Mouse (Mus musculus) kidney, postnatal 36 days (tissue): Measurements from ENCODE around the gene Ube2j2.

ENCODE experiments used
- DNase-seq, 2 experiments: peaks; one replicate each; pipeline ENCODE4 v3.0.0; 2021 to 2022; ENCODE audit warnings: mixed read lengths in 2 of 2

Ube2j2 gene

GRCm38 (mm10) chr4:155943534-155944249, at the start of gene Ube2j2:
Gene Ube2j2, plus strand, starts transcription at chr4:155943831.
- DNase-seq, result peak; percentile 94 to 96

GRCm38 (mm10) chr4:155894311-155894881, 49.2 kb upstream of the Ube2j2 start:
- DNase-seq, result peak; percentile 66 to 73

GRCm38 (mm10) chr4:155895216-155895615, 48.4 kb upstream of the Ube2j2 start:
- DNase-seq, result peak; percentile 64 to 76

- peak in 1 of 2 experiments; percentile 1 for DNase-seq
Observed at GRCm38 (mm10) chr4:155895826-155896225, 47.8 kb upstream of the Ube2j2 start.

GRCm38 (mm10) chr4:155896461-155896860, 47.2 kb upstream of the Ube2j2 start:
- no peak for DNase-seq

- DNase-seq, result no peak
Observed at GRCm38 (mm10) chr4:155898318-155898717, 45.3 kb upstream of the Ube2j2 start.

- no peak for DNase-seq
Observed at GRCm38 (mm10) chr4:155899355-155899754, 44.3 kb upstream of the Ube2j2 start.

- DNase-seq, result peak; percentile 49 to 64
Observed at GRCm38 (mm10) chr4:155901205-155901604, 42.4 kb upstream of the Ube2j2 start.

- no peak for DNase-seq
Observed at GRCm38 (mm10) chr4:155903246-155903645, 40.4 kb upstream of the Ube2j2 start.

GRCm38 (mm10) chr4:155904318-155905102, 39.1 kb upstream of the Ube2j2 start:
- peak in 1 of 2 experiments; percentile 68 for DNase-seq

- no peak for DNase-seq
Observed at GRCm38 (mm10) chr4:155905634-155906033, 38.0 kb upstream of the Ube2j2 start.

GRCm38 (mm10) chr4:155906125-155906524, 37.5 kb upstream of the Ube2j2 start:
- DNase-seq, result no peak

- peak in 1 of 2 experiments; percentile 1 for DNase-seq
Observed at GRCm38 (mm10) chr4:155907003-155907402, 36.6 kb upstream of the Ube2j2 start.

GRCm38 (mm10) chr4:155908281-155908680, 35.4 kb upstream of the Ube2j2 start:
- DNase-seq, result peak in 1 of 2 experiments; percentile 0

GRCm38 (mm10) chr4:155908751-155909150, 34.9 kb upstream of the Ube2j2 start:
- no peak for DNase-seq

GRCm38 (mm10) chr4:155932031-155932430, 11.6 kb upstream of the Ube2j2 start:
- no peak for DNase-seq

GRCm38 (mm10) chr4:155943049-155943452, 580 bp upstream of the Ube2j2 start:
- peak in 1 of 2 experiments; percentile 28 for DNase-seq

GRCm38 (mm10) chr4:155944271-155944670, 640 bp downstream of the Ube2j2 start:
- DNase-seq, result peak in 1 of 2 experiments; percentile 17

- no peak for DNase-seq
Observed at GRCm38 (mm10) chr4:155947094-155947493, 3.5 kb downstream of the Ube2j2 start.

GRCm38 (mm10) chr4:155955491-155955890, 11.9 kb downstream of the Ube2j2 start:
- DNase-seq, result no peak

- peak; percentile 78 to 87 for DNase-seq
Observed at GRCm38 (mm10) chr4:155959275-155959674, 15.6 kb downstream of the Ube2j2 start.

- peak; percentile 71 to 77 for DNase-seq
Observed at GRCm38 (mm10) chr4:155962167-155962971, 18.7 kb downstream of the Ube2j2 start, which contains the start of gene C1qtnf12. Gene C1qtnf12, plus strand, starts transcription at chr4:155962318.
